Mouse (Mus musculus) urinary bladder, postnatal 4 days (tissue): ENCODE results near the gene Ankfy1.
"Not testable (repeated sequence)": the region's sequence is repeated elsewhere in the genome, so short reads cannot be mapped to it uniquely, and the experiment has no call there.

Source experiments
- DNase-seq, 2 experiments: peaks; one replicate each; pipeline ENCODE4 v3.0.0; 2021 to 2022; ENCODE audit warnings: low spot score in 2 of 2

The Ankfy1 gene

DNA sequence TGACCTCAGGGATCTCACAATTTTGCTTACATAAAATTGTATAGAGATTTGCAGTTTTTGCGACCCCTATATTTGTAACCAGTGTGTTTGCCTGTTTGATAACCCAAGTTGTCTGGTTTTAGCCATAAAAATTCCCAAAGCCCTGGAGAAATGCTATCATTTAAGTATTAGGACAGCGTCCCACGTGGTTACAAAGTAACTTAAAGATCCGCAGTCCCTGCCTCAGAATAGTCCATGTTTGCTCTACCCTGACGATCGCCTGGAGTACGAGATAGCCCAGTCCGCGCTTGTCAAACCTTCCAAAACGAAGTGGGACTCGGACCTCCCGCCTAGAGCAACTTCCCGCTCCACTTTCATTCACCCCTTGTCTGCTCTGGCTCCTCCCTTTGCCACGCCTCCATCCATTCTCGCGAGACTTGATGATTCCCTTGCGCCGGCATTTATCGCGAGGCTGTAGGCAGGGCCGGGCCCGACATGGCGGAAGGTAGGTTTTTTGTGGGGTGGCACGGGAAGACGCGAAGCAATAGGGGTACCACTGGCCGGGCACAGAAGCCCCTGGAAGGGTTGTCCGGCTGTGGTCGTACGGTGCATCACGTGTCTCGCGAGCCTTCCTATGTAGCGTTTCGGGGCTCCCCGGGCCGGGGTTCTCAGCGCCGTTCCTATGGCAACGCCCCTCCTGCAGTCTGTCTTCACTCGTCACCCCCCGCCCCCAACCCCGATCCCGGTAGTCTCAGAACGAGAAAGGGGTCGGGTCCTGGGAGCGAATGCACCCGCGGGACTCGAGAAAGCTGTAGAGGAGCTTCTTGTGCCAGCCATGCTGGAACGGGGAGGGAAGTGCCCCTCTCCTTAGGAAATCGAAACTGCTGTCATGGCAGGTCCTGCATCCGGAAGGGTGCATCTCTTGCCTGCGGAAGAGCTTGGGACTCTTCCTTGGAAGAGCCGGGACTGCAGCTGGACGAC lies at the start of gene Ankfy1:
Gene Ankfy1 (plus strand): TSS at position 456 of the 960 bp plus-strand sequence.
- peak; percentile 93 to 97 for DNase-seq

- no peak for DNase-seq
These were observed 47.1 kb upstream of the Ankfy1 start for GRCm38 (mm10) chr11:72642730-72643129.

DNA sequence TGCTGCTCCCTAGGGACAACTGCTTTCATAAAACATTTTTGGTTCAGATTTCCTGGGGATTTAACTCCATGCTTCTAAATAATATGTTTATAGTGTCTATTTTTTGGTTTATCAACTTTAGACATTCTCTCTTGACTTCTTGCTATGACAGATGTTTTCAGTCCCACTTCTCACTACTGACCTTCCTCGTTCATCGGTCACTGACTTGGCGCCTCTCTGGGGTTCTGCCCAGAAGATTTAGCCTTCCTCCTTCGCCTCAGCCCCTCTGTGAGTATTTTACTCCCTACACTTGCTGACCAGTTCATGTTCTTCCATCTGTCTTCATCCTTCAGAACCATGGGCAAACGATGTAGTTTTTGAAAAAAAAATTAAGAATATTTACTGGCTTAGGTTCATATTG lies 44.4 kb upstream of the Ankfy1 start:
- no peak for DNase-seq

GRCm38 (mm10) chr11:72650347-72650746 lies 39.5 kb upstream of the Ankfy1 start:
- DNase-seq: no peak

DNA sequence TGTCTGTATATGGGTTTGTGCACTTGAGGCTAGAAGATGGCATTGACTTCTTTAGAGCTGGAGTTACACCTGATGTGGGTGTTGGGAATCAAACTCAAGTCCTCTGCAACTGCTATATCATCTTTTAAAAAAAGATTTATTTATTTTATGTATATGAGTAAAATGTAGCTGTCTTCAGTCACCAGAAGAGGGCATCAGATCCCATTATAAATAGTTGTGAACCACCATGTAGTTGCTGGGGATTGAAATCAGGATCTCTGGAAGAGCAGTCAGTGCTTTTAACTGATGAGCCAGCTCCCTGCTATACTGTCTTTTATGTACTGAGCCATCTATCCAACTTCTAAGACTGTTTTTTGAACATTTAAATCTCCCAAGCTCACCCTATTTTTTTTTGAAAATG lies 29.9 kb upstream of the Ankfy1 start:
- DNase-seq: no peak

DNA sequence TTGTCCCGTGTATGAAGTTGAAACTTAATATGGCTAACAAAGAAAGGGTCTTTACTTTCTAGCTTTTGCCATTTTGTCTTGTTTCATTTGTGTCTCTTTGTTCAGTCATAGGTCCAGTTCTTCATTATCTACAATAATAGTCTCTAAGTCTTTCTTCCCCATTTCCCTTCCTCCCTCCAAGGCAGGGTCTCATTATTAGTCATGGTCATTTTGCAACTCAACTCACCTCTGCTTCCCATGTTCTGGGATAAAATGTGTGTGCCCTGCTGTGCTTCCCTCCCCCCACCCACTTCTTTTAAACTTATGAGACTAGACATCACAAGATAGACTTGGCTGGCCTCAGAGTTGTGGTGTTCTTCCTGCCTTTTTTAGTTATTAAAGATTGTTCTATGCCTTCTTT lies 29.4 kb upstream of the Ankfy1 start:
- DNase-seq: no peak

DNA sequence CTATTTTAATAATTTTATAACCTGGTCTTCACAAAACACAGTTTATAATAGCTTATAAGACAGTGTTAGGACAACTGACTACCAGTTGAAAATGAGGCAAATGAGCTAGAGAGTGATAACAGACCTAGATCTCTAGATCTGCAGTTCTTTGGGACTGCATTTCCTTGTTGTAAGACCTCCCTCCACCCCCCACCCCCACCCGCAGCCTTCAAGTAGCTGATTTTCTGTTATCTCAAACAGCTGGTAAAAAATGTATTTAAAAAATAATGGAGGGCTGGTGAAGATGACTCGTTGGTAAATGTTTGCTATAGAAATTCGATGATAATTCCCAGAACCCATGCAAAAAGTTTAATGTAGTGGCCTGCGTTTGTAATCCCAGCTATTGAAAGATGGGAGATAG lies 25.2 kb upstream of the Ankfy1 start:
- DNase-seq: no peak

DNA sequence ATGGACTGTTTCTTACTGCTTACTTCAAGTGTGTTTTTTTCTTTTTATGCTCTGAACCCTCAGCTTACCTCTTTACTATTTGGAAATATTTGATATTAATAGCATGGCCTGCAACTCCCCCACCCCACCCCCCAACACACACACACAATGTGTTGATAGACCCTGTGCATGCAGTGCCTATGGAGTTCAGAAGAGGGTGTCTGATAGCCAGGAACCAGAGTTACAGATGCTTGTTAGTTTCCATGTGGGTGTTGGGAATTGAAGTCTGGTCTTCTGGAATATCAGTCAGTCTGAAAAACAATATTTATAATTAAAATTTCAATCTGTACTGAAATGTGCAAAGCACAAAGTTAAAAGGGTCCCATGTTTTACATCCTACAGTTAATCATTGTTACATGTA lies 19.2 kb upstream of the Ankfy1 start:
- DNase-seq: no peak

DNA sequence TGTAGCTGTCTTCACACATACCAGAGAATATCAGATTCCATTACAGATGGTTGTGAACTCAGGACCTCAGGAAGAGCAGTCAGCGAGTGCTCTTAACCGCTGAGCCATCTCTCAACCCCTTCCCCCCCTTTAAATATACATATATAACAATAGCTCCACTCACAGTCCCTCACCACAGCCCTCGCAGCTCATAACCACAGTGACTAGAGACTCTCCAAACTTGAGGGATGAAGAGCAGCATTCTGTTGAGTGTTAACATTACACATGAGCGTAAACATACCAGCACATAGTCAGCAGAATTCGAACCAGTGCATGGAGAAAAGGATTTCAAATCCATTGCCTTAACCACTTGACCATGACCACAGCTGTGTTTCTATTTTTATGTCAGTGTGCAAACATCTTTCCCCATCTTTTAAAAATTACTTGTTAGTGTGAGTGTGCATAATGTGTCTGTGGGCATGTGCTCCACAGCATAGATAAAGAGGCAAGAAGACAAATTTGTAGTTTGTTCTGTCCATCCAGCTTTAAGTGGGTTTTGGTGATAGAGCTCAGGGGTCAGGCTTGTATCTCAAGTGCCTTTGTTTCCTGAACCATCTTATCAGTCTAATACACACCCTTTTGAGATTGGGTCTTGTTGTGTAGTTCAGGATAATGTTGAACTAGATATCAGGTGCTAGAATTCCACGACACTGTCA lies 18.4 kb upstream of the Ankfy1 start:
- no peak for DNase-seq

- DNase-seq: no peak
These were observed 17.4 kb upstream of the Ankfy1 start for GRCm38 (mm10) chr11:72672438-72672837.

DNA sequence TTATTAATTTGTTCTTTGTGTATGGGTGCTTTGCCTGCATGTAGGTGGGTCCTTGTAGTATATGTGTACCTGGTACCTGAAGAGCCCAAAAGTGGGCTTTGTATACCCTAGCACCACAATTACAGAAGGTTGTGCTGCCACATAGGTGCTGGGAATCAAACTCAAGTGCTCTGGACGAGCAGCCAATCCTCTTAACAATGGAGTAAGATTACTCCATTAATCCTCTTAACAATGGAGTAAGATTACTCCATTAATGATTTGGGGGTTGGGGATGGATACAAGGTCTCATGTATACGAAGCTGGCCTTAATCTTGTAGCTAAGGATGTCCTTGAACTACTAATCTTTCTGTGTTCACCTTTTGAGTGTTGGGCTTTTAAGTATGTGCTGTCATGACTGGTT lies 14.5 kb upstream of the Ankfy1 start:
- no peak for DNase-seq

GRCm38 (mm10) chr11:72680726-72681125 lies 9.1 kb upstream of the Ankfy1 start:
- DNase-seq: no peak

- DNase-seq: no peak
These were observed 6.4 kb upstream of the Ankfy1 start for GRCm38 (mm10) chr11:72683402-72683801.

- DNase-seq: no peak
These were observed 3.1 kb upstream of the Ankfy1 start for GRCm38 (mm10) chr11:72686697-72687096.

GRCm38 (mm10) chr11:72688242-72688641 lies 1.6 kb upstream of the Ankfy1 start:
- no peak for DNase-seq

GRCm38 (mm10) chr11:72689115-72689514 lies 691 bp upstream of the Ankfy1 start:
- DNase-seq: no peak

DNA sequence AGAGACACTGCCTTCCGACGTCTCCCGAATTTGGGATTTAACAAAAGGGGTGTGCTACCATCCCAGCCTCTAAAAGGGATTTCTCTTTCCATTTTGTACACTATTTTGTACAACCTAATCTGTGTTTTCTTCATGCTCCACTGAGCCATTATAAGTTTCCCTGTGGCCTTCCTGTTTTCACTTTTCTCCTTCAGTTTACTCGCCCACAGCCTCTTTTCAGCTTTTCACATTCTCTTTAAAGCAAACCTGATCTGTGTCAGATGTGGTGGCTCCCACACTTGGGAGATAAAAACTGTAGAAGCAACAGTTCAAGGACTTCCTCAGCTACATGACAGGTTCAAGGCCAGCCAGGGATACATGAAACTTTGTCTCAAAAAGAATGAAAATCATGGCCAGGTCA lies 2.5 kb downstream of the Ankfy1 start:
- no peak for DNase-seq

DNA sequence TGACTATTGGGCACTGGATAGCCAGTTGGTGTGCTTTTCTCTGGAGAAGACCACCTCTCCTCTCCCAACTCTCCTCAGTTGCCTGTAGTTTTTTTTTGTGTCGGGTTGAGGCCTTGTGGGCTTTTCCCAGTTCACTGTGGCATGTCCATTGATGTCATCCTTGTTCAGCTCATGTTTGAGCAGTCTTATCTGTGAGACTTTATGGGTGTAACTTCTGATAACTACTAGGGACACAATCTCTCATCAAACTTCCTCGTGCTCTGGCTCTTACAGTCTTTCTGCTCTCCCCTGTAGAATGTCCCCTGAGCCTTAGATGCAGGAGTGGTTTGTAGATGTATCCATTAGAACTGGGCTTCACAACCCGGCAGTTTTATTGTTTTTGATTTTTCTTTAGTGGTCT lies 5.2 kb downstream of the Ankfy1 start:
- DNase-seq: no peak

- no peak for DNase-seq
These were observed 6.7 kb downstream of the Ankfy1 start for GRCm38 (mm10) chr11:72696368-72696971.

DNA sequence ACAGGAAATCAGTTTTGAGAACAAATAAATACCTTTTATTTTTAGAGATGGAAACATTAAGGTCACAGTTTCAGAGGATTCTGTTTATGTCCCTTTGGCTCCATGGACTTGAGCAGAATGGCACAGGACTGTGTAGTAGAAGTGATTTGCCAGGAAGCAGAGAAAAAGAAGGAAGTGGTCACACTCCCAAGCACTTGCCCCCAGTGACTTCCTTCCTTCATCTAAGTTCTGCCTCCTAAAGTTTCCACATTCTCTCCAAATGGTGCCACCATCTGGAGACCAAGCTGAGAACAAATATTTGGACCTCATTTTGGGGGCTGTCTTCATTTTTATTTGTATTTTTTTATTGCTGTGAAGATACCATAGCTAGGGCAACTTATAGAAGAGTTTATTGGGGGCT lies 7.5 kb downstream of the Ankfy1 start:
- DNase-seq: no peak

DNA sequence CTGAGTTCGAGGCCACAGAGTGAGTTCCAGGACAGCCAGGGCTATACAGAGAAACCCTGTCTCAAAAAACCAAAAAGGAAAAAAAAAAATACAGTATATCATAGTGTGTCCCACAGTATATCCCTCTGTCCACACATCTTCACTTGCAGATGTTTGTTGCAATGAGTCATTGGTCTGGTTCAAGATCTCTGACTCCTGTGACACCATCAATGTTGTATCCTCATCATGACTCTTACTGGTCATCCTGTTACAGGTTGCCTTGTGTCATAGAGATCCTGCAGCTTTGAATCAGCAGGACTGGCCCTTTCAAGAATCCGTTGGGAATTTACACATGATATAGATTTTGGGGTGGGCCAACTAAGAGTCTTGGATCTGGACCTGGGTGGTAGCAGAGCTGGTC lies 15.3 kb downstream of the Ankfy1 start:
- not testable (repeated sequence) for DNase-seq

DNA sequence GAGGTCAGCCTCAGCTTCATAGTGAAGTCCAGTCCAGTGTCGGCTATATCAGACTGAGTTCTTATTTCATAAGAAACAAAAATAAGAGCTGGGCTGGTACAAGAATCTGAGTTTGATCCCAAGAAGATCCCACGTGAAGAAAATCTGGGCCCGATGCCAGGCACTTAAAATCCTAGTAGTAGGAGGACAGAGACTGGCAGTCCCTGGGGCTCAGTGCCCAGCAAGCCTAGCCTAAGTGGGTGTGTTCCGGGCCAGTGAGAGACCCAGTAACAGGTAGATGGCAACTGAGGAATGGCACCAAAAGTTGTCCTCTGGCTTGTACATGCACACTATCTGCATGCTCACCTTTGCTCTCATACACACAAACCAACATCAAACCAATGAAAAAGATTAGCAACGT lies 22.9 kb downstream of the Ankfy1 start:
- no peak for DNase-seq

DNA sequence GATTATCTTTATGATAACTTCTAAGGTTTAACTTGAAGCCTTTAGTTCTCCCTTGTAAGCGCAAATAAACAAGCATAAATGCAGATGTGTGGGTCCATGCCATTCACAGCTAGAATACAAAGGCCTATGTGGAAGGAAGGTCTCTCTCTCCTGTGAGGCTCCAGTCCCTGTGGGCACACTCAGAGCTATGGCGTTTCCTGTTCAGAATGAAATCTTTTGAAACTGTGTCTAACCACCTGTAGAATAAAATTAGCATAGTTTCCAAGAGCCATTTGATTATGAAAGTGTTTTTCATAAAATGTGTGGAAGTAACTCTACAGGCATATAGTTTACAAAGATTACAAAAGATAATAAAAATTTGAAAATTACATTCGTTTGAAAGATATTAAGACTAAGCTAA lies 28.4 kb downstream of the Ankfy1 start:
- DNase-seq: no peak
